Mouse (Mus musculus): ENCODE results near the gene Olfr588-ps1.
"Not testable (repeated sequence)": the region's sequence is repeated elsewhere in the genome, so short reads cannot be mapped to it uniquely, and the experiment has no call there.

The Olfr588-ps1 gene

DNA sequence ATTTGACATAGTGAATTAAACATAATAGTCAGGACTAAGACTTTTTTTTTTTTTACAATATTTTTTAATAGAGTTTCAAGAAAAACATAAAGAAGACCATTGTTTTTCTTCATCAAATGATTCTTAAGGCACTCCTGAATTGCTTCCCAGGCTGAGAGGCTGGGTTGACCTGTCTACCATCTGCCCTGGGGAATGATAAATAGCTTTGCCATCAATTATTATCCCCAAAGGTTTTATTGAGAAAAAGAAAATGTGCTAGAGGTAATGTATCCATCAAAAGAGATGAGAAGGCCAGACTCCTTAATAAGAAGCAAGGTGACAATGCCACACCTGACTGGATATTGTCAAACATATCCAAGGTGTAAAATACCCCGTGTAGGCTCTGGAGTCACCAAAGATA is at the start of gene Olfr588-ps1:
TSS of gene Olfr588-ps1 (plus strand) at position 301 of the 400 bp plus-strand sequence.
- in situ Hi-C loops (cut with MboI) = no loop called here

DNA sequence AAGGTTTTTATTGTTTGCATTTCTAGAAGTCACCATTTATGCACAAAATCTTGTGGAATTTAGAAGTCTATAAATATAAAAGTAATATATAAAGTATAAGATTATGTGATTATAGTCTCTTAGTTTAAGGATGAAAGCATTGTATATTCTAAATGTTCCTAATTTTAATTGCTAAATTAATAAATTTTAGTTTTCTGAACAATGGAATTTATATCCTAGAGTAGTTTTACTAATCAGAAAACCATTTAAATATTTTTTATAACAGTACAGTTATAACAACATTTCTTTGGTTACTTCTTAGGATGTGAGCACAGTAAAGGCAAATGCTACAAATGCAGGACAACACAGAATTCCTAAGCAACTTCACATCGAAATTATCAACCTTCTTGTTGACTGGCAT is 43.3 kb upstream of the Olfr588-ps1 start, which contains the start of gene Olfr585:
TSS of gene Olfr585 (plus strand) at position 301 of the 400 bp plus-strand sequence.
- in situ Hi-C loops (cut with MboI) = no loop called here

DNA sequence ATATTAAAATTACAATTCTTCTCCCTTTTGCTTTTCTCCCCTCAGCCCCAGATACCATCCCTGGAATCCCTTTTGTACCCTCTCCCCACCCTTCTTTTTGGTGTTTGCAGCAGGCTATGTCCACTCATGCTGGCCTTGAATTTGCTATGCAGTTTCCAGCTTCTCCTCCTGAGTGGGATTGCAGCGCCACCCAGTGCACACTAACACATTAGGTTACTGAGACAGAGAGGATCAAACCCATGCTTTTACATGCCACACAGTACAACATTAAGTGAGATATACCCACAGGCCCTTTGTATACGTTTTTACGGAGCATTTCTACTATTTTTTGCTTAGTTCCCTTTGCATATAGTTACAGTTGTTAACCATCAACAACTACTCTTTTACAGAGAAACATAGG is 21.3 kb upstream of the Olfr588-ps1 start:
- in situ Hi-C loops (cut with MboI) = no loop called here

DNA sequence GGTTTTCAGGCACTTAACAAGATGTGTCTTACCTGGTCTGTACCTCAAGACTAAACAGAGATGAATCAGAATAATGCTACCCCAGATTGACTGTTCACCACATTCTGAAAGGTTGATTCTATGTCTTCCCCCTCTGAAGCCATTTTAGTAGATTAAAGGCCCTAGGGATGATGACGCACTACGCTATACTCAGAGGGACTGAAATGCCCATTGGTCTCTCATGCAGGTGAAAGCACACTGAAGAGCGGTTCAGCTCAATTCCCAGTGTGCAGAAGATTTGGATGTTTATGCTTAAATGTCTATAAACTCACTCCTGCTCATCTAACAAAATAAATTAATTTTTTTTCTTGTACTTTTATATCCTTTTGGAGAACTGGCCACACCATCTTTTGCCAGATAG is 15.1 kb upstream of the Olfr588-ps1 start, which contains the start of gene Olfr586:
TSS of gene Olfr586 (minus strand) at position 101 of the 400 bp plus-strand sequence.
- in situ Hi-C loops (cut with MboI) = no loop called here

DNA sequence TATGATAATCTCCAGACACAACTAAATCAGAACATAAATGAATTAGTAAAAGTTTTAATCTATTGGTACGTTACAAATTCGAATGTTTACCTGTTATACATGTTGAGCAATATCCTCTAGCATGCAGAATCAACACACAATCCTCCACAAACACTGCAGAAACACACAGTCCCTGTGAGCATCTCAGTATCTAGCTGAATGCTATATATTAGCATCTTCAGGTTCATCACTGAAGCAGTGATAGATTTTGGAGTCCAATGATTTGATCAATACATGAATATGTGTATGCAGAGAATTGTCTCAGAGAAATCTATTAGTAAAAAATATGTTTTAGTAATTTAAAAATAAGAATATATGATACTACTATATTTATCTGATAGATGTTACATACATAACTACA is 15.6 kb downstream of the Olfr588-ps1 start, which contains the start of gene Olfr589:
TSS of gene Olfr589 (minus strand) at position 101 of the 400 bp plus-strand sequence.
- in situ Hi-C loops (cut with MboI) = no loop called here

DNA sequence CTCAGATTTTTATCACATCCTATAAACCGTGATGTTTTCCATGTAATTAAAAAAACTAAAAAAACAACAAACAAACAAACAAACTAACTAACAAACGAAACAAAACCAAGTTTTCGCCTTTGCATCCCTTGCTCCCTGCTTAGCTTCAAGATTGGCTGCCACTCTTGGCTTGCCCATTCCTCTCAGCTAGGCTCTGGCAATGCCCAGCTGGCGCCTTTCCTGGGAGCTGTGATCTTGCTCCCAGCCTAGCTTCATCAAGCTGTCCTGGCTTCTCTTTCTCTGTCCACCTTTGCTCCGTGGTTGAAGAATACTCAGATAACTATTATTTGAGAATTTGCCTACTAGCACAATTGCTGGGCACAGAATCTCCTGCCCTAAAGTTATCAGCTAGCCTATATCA is 29.0 kb downstream of the Olfr588-ps1 start:
- in situ Hi-C loops (cut with MboI) = no loop called here

DNA sequence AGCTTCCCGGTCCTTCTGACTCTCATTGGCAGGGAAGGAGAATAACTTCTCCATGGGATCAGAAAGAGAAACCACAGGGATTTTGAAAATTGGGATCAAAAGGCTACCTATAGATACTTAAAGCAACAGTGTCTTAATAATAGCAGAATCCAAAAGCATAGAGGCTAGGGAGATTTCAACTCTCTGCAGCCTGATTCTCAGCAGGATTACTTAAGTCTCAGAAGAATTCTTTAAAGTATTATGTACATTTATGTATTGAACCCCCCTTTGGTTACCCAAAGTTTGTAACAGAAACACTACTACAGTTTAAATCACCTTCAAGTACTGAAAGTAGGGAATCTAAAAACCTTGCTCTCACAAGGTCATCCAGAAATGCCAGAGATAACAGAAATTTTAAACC is 37.6 kb downstream of the Olfr588-ps1 start, which contains the start of gene Olfr591:
TSS of gene Olfr591 (minus strand) at position 101 of the 400 bp plus-strand sequence.
- in situ Hi-C loops (cut with MboI) = no loop called here

DNA sequence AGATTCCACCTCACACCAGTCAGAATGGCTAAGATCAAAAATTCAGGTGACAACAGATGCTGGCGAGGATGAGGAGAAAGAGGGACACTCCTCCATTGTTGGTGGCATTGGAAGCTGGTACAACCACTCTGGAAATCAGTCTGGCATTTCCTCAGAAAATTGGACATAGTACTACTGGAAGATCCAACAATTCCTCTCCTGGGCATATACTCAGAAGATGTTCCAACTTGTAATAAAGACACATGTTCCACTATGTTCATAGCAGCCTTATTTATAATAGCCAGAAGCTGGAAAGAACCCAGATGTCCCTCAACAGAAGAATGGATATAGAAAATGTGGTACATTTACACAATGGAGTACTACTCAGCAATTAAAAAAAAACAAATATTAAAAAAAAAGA is 43.8 kb downstream of the Olfr588-ps1 start, which contains the start of gene Olfr592:
TSS of gene Olfr592 (plus strand) at position 301 of the 400 bp plus-strand sequence.
- in situ Hi-C loops (cut with MboI) = not testable (repeated sequence)
